Mouse (Mus musculus) hindbrain, postnatal 0 days (tissue): ENCODE data around the gene Kat8. TPM values are rescaled to one million over a fixed set of nuclear protein-coding genes. Genes with fewer than 3 reads are reported as not detected.

Source experiments
- ATAC-seq: fragments of 200-750 bp; cut with Nextera tagmentation; 2 replicates; pipeline ENCODE4 v1.8.0; 2017; ENCODE audit warnings: mild to moderate bottlenecking, moderate TSS enrichment, moderate library complexity
- DNase-seq: peaks from one replicate; pipeline ENCODE4 v3.0.0-alpha.2; 2015; ENCODE audit warnings: low spot score
- H3K27ac ChIP-seq: fragments of 300-500 bp; sonication (generic); 2 replicates; pipeline ENCODE4 v1.5.1; 2014; ENCODE audit warnings: mild to moderate bottlenecking
- H3K27me3 ChIP-seq: fragments of 300-500 bp; sonication (generic); 2 replicates; pipeline ENCODE4 v1.6.1; 2014; ENCODE audit warnings: low read length, mixed read lengths; ENCODE audit not compliant: insufficient read depth
- H3K36me3 ChIP-seq: fragments of 300-500 bp; sonication (generic); 2 replicates; pipeline ENCODE4 v1.6.1; 2014; ENCODE audit warnings: low read length, mixed read lengths; ENCODE audit not compliant: insufficient read depth
- H3K4me1 ChIP-seq: fragments of 300-500 bp; sonication (generic); 2 replicates; pipeline ENCODE4 v1.6.1; 2014; ENCODE audit warnings: antibody characterized with exemption, low read length, mixed read lengths; ENCODE audit not compliant: insufficient read depth
- H3K4me2 ChIP-seq: fragments of 300-500 bp; sonication (generic); 2 replicates; pipeline ENCODE4 v1.6.1; 2014; ENCODE audit warnings: low read depth, mild to moderate bottlenecking, low read length, moderate library complexity, mixed read lengths
- H3K4me3 ChIP-seq: fragments of 300-500 bp; sonication (generic); 2 replicates; pipeline ENCODE4 v1.5.1; 2014; ENCODE audit warnings: low read length
- H3K9ac ChIP-seq: fragments of 300-500 bp; sonication (generic); replicated peaks from 2 replicates; pipeline ENCODE4 v1.6.1; 2014; ENCODE audit warnings: mild to moderate bottlenecking, low read length, moderate library complexity, mixed read lengths
- H3K9me3 ChIP-seq: fragments of 300-500 bp; sonication (generic); 2 replicates; pipeline ENCODE4 v1.6.1; 2016; ENCODE audit warnings: low read length, mixed read lengths
- CTCF ChIP-seq: IDR thresholded peaks from 2 replicates; pipeline ENCODE4 v1.5.1; 2016; ENCODE audit warnings: antibody characterized with exemption, control low read depth, low read depth
- WGBS: fragments of 180-500 bp; shearing (Covaris S2); extraction: QIAGEN DNeasy Blood & Tissue Kit; methylation state at CpG from one replicate; pipeline ENCODE4 v1.1.7; 2014; 5-methylcytosine and 5-hydroxymethylcytosine counted together
- polyA plus RNA-seq: library from polyadenylated mRNA; unstranded; fragments of >200 nt; fragmentation: Nextera tagmentation; extraction: Ambion mirVana; gene quantifications from 2 replicates; pipeline ENCODE4 v1.2.1, GENCODE M21; 2015
- total RNA-seq: library from RNA; depleted of rRNA; stranded (reverse); fragments of >200 nt; gene quantifications from 2 replicates; pipeline ENCODE4 v1.2.3, GENCODE M21; 2014

The Kat8 gene
- total and polyA plus RNA-seq, 2 experiments from 2014 or later, result 30.1 to 33.5 TPM

GRCm38 (mm10) chr7:127907939-127908338 lies 4.4 kb upstream of the Kat8 start:
- Histone ChIP-seq H3K4me3 (no peak overlapping the region), H3K4me1 (0 out of 2 replicates have a peak, but pooled peaks cover 7% of the 10 kb centered on the region), H3K27ac (no peak overlapping the region), H3K27me3 (no peaks in the 10 kb centered on the region), H3K4me2 (no peak overlapping the region), H3K9me3 (no peaks in the 10 kb centered on the region), H3K9ac (no peak overlapping the region), H3K36me3 (peaks cover 32% of the 10 kb centered on the region; the same call in 1 of the 2 replicates)
- DNase-seq (no peak), ATAC-seq (no peak)
- no peak for TF ChIP-seq CTCF
- 96% methylated on average over 12 of the region's 12 CpGs for WGBS

GRCm38 (mm10) chr7:127908656-127909055 lies 3.7 kb upstream of the Kat8 start:
- no peak for TF ChIP-seq CTCF
- H3K27ac ChIP-seq, result no peak overlapping the region
- 0 out of 2 replicates have a peak, but pooled peaks cover 10% of the 10 kb centered on the region for H3K4me1 ChIP-seq
- H3K36me3 ChIP-seq, result peaks cover 32% of the 10 kb centered on the region; the same call in 1 of the 2 replicates
- ATAC-seq (no peak), DNase-seq (no peak)
- H3K9me3 ChIP-seq, result no peaks in the 10 kb centered on the region
- no peak overlapping the region for H3K4me2 ChIP-seq
- no peak overlapping the region for H3K9ac ChIP-seq
- 89% methylated on average over 4 of the region's 4 CpGs for WGBS
- no peaks in the 10 kb centered on the region for H3K27me3 ChIP-seq
- H3K4me3 ChIP-seq, result no peak overlapping the region

- no peaks in the 10 kb centered on the region for H3K27me3 ChIP-seq
- no peaks in the 10 kb centered on the region for H3K9me3 ChIP-seq
- ATAC-seq (no peak), DNase-seq (no peak)
- peak overlapping the region; percentile 81; the same call in 1 of the 2 replicates for H3K27ac ChIP-seq
- peak overlapping the region; percentile 83 for H3K9ac ChIP-seq
- H3K4me3 ChIP-seq, result peak overlapping the region; percentile 99
- peak overlapping the region; percentile 84 for H3K4me2 ChIP-seq
- H3K4me1 ChIP-seq, result 0 out of 2 replicates have a peak, but pooled peaks cover 3% of the 10 kb centered on the region
- no peak for TF ChIP-seq CTCF
- peaks cover 24% of the 10 kb centered on the region; the same call in 1 of the 2 replicates for H3K36me3 ChIP-seq
- 28% methylated on average over 4 of the region's 4 CpGs for WGBS
These were observed 622 bp downstream of the Kat8 start for GRCm38 (mm10) chr7:127912938-127913337.

GRCm38 (mm10) chr7:127915293-127915692 lies 3.0 kb downstream of the Kat8 start:
- 88% methylated on average over 12 of the region's 12 CpGs for WGBS
- H3K27ac ChIP-seq, result no peak overlapping the region
- TF ChIP-seq CTCF, result no peak
- DNase-seq (no peak), ATAC-seq (no peak)
- H3K27me3 ChIP-seq, result no peaks in the 10 kb centered on the region
- peaks cover 12% of the 10 kb centered on the region; the same call in 1 of the 2 replicates for H3K36me3 ChIP-seq
- H3K4me2 ChIP-seq, result no peak overlapping the region
- no peak overlapping the region for H3K4me3 ChIP-seq
- H3K9ac ChIP-seq, result no peak overlapping the region
- H3K4me1 ChIP-seq, result 0 out of 2 replicates have a peak, but pooled peaks cover 3% of the 10 kb centered on the region
- H3K9me3 ChIP-seq, result no peaks in the 10 kb centered on the region

GRCm38 (mm10) chr7:127918203-127918602 lies 5.9 kb downstream of the Kat8 start:
- no peaks in the 10 kb centered on the region for H3K9me3 ChIP-seq
- no peak overlapping the region for H3K4me2 ChIP-seq
- H3K27me3 ChIP-seq, result no peaks in the 10 kb centered on the region
- H3K36me3 ChIP-seq, result peaks cover 17% of the 10 kb centered on the region; the same call in 1 of the 2 replicates
- no peak overlapping the region for H3K27ac ChIP-seq
- no peak overlapping the region for H3K9ac ChIP-seq
- DNase-seq (peak; percentile 36), ATAC-seq (no peak)
- peak; percentile 54 for TF ChIP-seq CTCF
- no peak overlapping the region for H3K4me3 ChIP-seq
- 0 out of 2 replicates have a peak, but pooled peaks cover under 1% of the 10 kb centered on the region for H3K4me1 ChIP-seq
- 54% methylated on average over 3 of the region's 3 CpGs for WGBS

GRCm38 (mm10) chr7:127919290-127919689 lies 7.0 kb downstream of the Kat8 start:
- Histone ChIP-seq H3K4me1 (no peaks in the 10 kb centered on the region), H3K36me3 (peaks cover 18% of the 10 kb centered on the region; the same call in 1 of the 2 replicates), H3K9me3 (no peaks in the 10 kb centered on the region), H3K4me2 (no peak overlapping the region), H3K27ac (no peak overlapping the region), H3K9ac (no peak overlapping the region), H3K27me3 (no peaks in the 10 kb centered on the region), H3K4me3 (no peak overlapping the region)
- no peak for DNase-seq
- ATAC-seq, result no peak; the same call in 1 of the 2 replicates
- WGBS, result 82% methylated on average over 7 of the region's 7 CpGs
- TF ChIP-seq CTCF, result peak; percentile 47

- no peaks in the 10 kb centered on the region for H3K9me3 ChIP-seq
- DNase-seq, result peak; percentile 18
These were observed 9.2 kb downstream of the Kat8 start for GRCm38 (mm10) chr7:127921516-127921915.

More at GRCm38 (mm10) chr7:127921516-127921915, 9.2 kb downstream of the Kat8 start:
- WGBS, result 63% methylated on average over 8 of the region's 8 CpGs
- Histone ChIP-seq H3K4me2 (no peak overlapping the region), H3K4me1 (no peaks in the 10 kb centered on the region), H3K9ac (no peak overlapping the region), H3K4me3 (no peak overlapping the region), H3K36me3 (peaks cover 9% of the 10 kb centered on the region; the same call in 1 of the 2 replicates), H3K27me3 (no peaks in the 10 kb centered on the region), H3K27ac (no peak overlapping the region)
- no peak for ATAC-seq
- peak; percentile 38; the same call in 1 of the 2 replicates for TF ChIP-seq CTCF
